Mouse (Mus musculus) gastrocnemius, adult 8-10 months (tissue): Measurements from ENCODE around the gene Miga1. TPM values are rescaled to one million over a fixed set of nuclear protein-coding genes. Genes with fewer than 3 reads are reported as not detected.

Experiments
- DNase-seq, 2 experiments: peaks; one replicate each; pipeline ENCODE4 v3.0.0; 2022; ENCODE audit warnings: low spot score in 2 of 2
- total RNA-seq, 4 experiments: library from RNA; stranded (reverse); gene quantifications; 2 replicates each; pipeline ENCODE4 v1.2.4; 2022

The Miga1 gene
- total RNA-seq = 1 to 10 TPM; 6.6 to 7.9 (median 7.4) TPM

GRCm38 (mm10) chr3:152339862-152340557 lies at the start of gene Miga1:
Miga1 (minus strand) TSS chr3:152340407.
- DNase-seq = peak; percentile 23 to 52

GRCm38 (mm10) chr3:152384106-152384505 lies 43.9 kb upstream of the Miga1 start:
- no peak for DNase-seq

GRCm38 (mm10) chr3:152376063-152376462 lies 35.9 kb upstream of the Miga1 start:
- DNase-seq = no peak

- no peak for DNase-seq
Measured at GRCm38 (mm10) chr3:152364181-152364580, 24.0 kb upstream of the Miga1 start.

- peak in 1 of 2 experiments; percentile 33 for DNase-seq
Measured at GRCm38 (mm10) chr3:152359151-152359550, 18.9 kb upstream of the Miga1 start.

- no peak for DNase-seq
Measured at GRCm38 (mm10) chr3:152356751-152357150, 16.5 kb upstream of the Miga1 start.

- no peak for DNase-seq
Measured at GRCm38 (mm10) chr3:152355361-152355760, 15.2 kb upstream of the Miga1 start.

GRCm38 (mm10) chr3:152353434-152354177 lies 13.4 kb upstream of the Miga1 start:
- no peak for DNase-seq

GRCm38 (mm10) chr3:152352289-152352688 lies 12.1 kb upstream of the Miga1 start:
- no peak for DNase-seq

- DNase-seq = no peak
Measured at GRCm38 (mm10) chr3:152350966-152351365, 10.8 kb upstream of the Miga1 start.

- DNase-seq = no peak
Measured at GRCm38 (mm10) chr3:152350431-152350830, 10.2 kb upstream of the Miga1 start.

GRCm38 (mm10) chr3:152348011-152348830 lies 8.0 kb upstream of the Miga1 start:
- DNase-seq = no peak

GRCm38 (mm10) chr3:152347227-152347626 lies 7.0 kb upstream of the Miga1 start:
- DNase-seq = no peak

GRCm38 (mm10) chr3:152346633-152347141 lies 6.5 kb upstream of the Miga1 start:
- DNase-seq = peak; percentile 41 to 50

- peak; percentile 92 for DNase-seq
Measured at GRCm38 (mm10) chr3:152345732-152346632, 5.8 kb upstream of the Miga1 start, which contains the start of gene Usp33. Usp33 (plus strand) TSS chr3:152346478.

- DNase-seq = no peak
Measured at GRCm38 (mm10) chr3:152342961-152343517, 2.8 kb upstream of the Miga1 start.

- no peak for DNase-seq
Measured at GRCm38 (mm10) chr3:152336085-152336484, 4.1 kb downstream of the Miga1 start.

GRCm38 (mm10) chr3:152333641-152334040 lies 6.6 kb downstream of the Miga1 start:
- DNase-seq = no peak

- DNase-seq = no peak
Measured at GRCm38 (mm10) chr3:152332545-152333300, 7.5 kb downstream of the Miga1 start.
